Mouse (Mus musculus) intestine, embryonic 16.5 days (tissue): ENCODE results near the gene Trappc13. TPM values are rescaled to one million over a fixed set of nuclear protein-coding genes. Genes with fewer than 3 reads are reported as not detected.

ENCODE experiments used
- ATAC-seq: fragments of 200-750 bp; cut with Nextera tagmentation; 2 replicates; pipeline ENCODE4 v1.8.0; 2017; ENCODE audit warnings: moderate TSS enrichment, moderate library complexity
- H3K27ac ChIP-seq: fragments of 300-500 bp; sonication (generic); 2 replicates; pipeline ENCODE4 v1.5.1; 2014; ENCODE audit warnings: mild to moderate bottlenecking, low read length
- H3K27me3 ChIP-seq: fragments of 300-500 bp; sonication (generic); replicated peaks from 2 replicates; pipeline ENCODE4 v1.6.1; 2014; ENCODE audit warnings: low read length, control low read depth, mixed read lengths; ENCODE audit not compliant: control insufficient read depth, insufficient read depth
- H3K36me3 ChIP-seq: fragments of 300-500 bp; sonication (generic); 2 replicates; pipeline ENCODE4 v1.6.1; 2014; ENCODE audit warnings: low read length, control low read depth; ENCODE audit not compliant: control insufficient read depth, insufficient read depth
- H3K4me1 ChIP-seq: fragments of 300-500 bp; sonication (generic); 2 replicates; pipeline ENCODE4 v1.6.1; 2014; ENCODE audit warnings: low read length, control low read depth, mixed read lengths; ENCODE audit not compliant: control insufficient read depth, insufficient read depth
- H3K4me2 ChIP-seq: fragments of 300-500 bp; sonication (generic); 2 replicates; pipeline ENCODE4 v1.6.1; 2014; ENCODE audit warnings: low read depth, low read length, control low read depth
- H3K4me3 ChIP-seq: fragments of 300-500 bp; sonication (generic); 2 replicates; pipeline ENCODE4 v1.5.1; 2014; ENCODE audit warnings: mild to moderate bottlenecking, low read length
- H3K9ac ChIP-seq: fragments of 300-500 bp; sonication (generic); 2 replicates; pipeline ENCODE4 v1.6.1; 2014; ENCODE audit warnings: low read depth, low read length
- H3K9me3 ChIP-seq: fragments of 300-500 bp; sonication (generic); 2 replicates; pipeline ENCODE4 v1.6.1; 2016; ENCODE audit warnings: low read length, control low read depth; ENCODE audit not compliant: control insufficient read depth
- WGBS: fragments of 180-500 bp; shearing (Covaris S2); extraction: QIAGEN DNeasy Blood & Tissue Kit; methylation state at CpG from one replicate; pipeline ENCODE4 v1.1.7; 2014; 5-methylcytosine and 5-hydroxymethylcytosine counted together
- polyA plus RNA-seq: library from polyadenylated mRNA; unstranded; fragments of >200 nt; fragmentation: Nextera tagmentation; extraction: Ambion mirVana; gene quantifications from 2 replicates; pipeline ENCODE4 v1.2.1, GENCODE M21; 2015

The Trappc13 gene
- polyA plus RNA-seq, 1 experiment from 2014 or later, result 54.5 TPM

DNA sequence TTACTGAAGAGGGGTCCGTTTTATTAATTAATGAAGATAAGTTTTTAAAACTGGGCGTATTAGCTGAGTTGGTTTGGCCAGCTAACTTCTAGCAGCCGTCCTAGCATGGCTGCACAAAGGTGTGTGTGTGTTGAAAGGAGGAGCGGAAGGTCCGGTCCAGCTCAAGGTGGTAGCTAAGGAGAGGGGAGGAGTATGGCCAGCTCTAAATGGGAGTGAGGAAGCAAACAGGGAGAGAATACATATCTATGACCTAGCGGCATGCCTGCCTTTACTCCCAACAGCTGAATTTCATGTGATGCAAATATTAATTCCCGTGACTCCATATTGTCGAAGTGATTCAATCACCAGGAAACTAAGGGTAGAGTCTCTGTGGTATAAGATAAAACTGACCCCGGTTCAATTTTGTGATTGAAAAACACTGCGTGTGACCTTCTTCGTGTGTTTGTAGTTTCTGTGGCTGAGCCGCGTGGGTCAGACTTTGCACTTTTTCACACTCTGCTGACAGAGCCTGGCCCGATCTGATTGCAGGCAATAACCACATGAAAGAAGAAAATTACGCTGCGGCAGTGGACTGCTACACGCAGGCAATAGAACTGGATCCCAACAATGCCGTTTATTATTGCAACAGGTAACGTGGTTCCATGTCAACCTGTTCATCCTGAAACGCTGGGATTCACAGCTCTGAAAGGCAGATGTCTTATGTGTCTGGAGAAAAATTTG lies 54.4 kb downstream of the Trappc13 start:
- peaks cover 2% of the 10 kb centered on the region; the same call in 1 of the 2 replicates for H3K4me1 ChIP-seq
- peak; percentile 85 for ATAC-seq
- no peak overlapping the region; the same call in 1 of the 2 replicates for H3K4me2 ChIP-seq
- no peak overlapping the region for H3K27ac ChIP-seq
- 83% methylated on average over 20 of the region's 20 CpGs for WGBS
- H3K4me3 ChIP-seq, result no peak overlapping the region
- no peaks in the 10 kb centered on the region for H3K27me3 ChIP-seq
- no peak overlapping the region for H3K9ac ChIP-seq
- H3K9me3 ChIP-seq, result no peaks in the 10 kb centered on the region
- H3K36me3 ChIP-seq, result no peaks in the 10 kb centered on the region

DNA sequence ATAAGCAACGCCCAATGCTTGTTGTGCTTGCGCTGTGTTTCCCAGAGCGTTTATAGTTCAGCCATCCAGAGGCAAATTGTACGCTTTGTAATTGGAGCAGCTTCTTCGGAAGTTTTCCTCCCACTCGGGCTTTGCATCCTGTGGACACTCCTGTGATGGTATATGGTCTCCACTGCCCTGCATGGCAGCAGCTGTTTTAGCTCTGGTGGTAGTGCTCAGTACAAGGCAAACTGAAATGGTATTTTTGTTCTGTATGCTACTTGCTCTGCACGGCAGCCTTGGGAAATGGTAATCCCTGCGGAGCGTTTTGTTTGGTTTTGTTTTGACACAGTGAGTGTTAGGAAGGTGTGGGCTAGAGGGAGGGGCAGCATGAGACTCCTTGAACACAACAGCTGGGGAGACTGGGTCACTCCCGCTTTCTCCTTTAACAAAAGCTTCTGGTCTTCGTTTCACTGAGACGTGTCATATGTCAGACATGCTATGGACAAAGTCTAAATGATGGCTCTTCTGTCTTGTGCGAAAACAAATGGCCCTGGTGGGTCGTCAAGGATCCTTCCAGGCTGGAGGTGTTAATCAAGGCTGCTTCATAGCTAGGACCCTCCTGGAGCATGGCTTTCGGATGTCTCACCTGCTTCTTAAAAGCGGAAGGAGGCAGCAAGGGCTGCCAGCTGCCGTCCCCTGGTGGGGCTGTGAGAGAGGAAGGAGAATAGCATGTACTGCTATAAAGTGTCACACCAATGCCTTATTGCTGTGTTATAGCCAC lies 56.0 kb downstream of the Trappc13 start:
- Histone ChIP-seq H3K4me3 (no peak overlapping the region), H3K36me3 (no peaks in the 10 kb centered on the region), H3K27me3 (no peaks in the 10 kb centered on the region), H3K4me2 (peak overlapping the region; percentile 11; the same call in 1 of the 2 replicates), H3K9me3 (no peaks in the 10 kb centered on the region), H3K9ac (no peak overlapping the region), H3K4me1 (peaks cover 2% of the 10 kb centered on the region; the same call in 1 of the 2 replicates), H3K27ac (no peak overlapping the region)
- 52% methylated on average over 17 of the region's 17 CpGs for WGBS
- ATAC-seq, result peak; percentile 28; the same call in 1 of the 2 replicates

DNA sequence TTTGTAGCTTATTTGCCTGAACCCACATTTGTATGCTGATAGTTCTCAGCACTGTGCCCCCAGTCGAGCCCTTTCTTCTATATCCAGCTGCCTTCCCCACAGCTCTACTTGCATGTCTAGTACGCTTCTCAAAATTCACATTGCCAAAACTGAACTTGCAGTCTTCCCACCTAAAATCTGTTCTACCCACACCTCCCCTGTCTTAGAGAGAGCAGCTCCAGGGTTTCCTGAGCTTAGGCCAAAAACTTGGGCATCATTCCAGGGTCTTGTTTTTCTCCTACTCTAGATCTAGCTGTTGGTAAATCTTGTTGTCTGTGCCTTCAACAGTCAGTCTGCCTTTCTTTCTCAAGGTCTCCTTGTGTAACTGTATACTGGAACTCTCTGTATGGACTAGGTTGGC lies 63.4 kb downstream of the Trappc13 start:
- H3K27ac ChIP-seq, result no peak overlapping the region
- no peaks in the 10 kb centered on the region for H3K27me3 ChIP-seq
- no peak overlapping the region for H3K9ac ChIP-seq
- H3K4me3 ChIP-seq, result no peak overlapping the region
- WGBS, result 94% methylated on average over 2 of the region's 2 CpGs
- no peaks in the 10 kb centered on the region for H3K36me3 ChIP-seq
- no peak for ATAC-seq
- H3K4me2 ChIP-seq, result no peak overlapping the region
- H3K9me3 ChIP-seq, result no peaks in the 10 kb centered on the region
- no peaks in the 10 kb centered on the region for H3K4me1 ChIP-seq

DNA sequence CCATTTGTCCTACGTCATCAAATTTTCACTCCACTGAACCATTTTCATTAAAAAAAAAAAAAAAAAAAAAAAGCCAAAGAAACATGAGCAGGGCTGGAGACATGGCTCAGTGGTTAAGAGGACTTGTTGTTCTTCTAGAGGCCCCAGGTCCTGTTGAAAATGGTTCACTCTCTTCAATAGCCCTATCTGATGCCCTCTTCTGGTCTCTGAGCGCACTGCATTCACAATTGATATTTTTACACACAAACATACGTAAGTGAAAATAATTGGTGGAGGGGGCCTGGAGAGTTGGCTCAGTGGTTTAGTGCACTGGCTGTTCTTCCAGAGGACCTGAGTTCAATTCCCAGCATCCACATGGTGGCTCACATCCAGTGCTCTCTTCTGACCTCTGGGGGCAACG lies 64.5 kb downstream of the Trappc13 start:
- no peak overlapping the region for H3K27ac ChIP-seq
- no peaks in the 10 kb centered on the region for H3K27me3 ChIP-seq
- H3K9ac ChIP-seq, result no peak overlapping the region
- H3K9me3 ChIP-seq, result no peaks in the 10 kb centered on the region
- H3K36me3 ChIP-seq, result no peaks in the 10 kb centered on the region
- no peak for ATAC-seq
- H3K4me1 ChIP-seq, result no peaks in the 10 kb centered on the region
- WGBS, result 92% methylated on average over 4 of the region's 4 CpGs
- no peak overlapping the region for H3K4me3 ChIP-seq
- no peak overlapping the region for H3K4me2 ChIP-seq

DNA sequence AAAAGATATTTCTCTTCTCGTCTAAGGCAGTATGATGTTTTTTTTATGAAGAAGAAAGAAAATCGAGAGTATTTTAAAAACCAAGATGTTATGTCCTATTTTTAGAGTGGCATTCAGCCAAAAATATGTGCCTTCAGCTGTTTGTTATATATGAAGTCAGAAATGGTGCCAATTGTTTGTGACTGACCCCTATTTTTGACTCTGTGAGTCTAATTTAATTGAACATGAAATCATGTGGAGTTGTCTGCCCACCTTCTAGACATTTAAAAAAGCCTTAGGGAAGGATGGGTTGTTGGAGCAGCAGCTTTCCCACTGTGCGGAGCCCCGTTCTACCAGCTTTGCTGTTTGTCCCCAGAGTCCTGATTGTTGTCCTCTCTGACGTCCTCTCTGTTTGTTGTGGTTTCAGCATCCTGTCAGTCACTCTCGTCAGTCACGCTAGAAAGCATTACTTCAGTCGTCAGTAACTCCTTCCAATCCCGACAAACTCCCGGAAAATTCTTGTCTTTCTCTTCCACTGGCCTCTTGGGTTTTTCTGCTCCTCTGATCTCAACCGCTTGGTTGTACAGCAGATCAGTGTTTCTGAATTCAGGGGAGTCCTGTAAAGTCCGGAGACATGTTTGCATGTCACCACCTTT lies 65.9 kb downstream of the Trappc13 start:
- no peak overlapping the region for H3K4me2 ChIP-seq
- ATAC-seq, result no peak
- peaks cover 5% of the 10 kb centered on the region for H3K4me1 ChIP-seq
- H3K27ac ChIP-seq, result no peak overlapping the region
- H3K9me3 ChIP-seq, result no peaks in the 10 kb centered on the region
- 68% methylated on average over 12 of the region's 12 CpGs for WGBS
- no peaks in the 10 kb centered on the region for H3K36me3 ChIP-seq
- H3K9ac ChIP-seq, result no peak overlapping the region
- no peaks in the 10 kb centered on the region for H3K27me3 ChIP-seq
- no peak overlapping the region for H3K4me3 ChIP-seq

DNA sequence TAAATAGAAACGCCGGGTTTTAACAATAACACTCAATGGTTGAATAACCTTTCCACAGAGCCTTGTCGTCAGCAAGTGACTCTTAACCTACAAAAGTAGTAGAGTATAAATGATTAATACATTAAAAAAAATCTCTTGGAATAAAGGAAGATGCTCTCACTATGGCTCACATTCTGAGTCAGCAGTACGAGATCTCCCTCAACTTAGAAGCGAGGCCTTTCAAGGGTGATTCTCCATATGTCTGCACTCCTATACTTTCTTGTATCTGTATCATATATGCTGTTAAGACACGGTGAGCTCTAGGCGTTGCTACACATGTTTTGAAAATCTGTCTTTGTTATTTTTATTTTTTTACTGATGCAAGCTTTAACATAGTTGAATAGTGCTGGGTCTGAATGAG lies 67.7 kb downstream of the Trappc13 start:
- ATAC-seq, result no peak
- WGBS, result 47% methylated on average over 7 of the region's 7 CpGs
- peak overlapping the region; percentile 94 for H3K4me2 ChIP-seq
- H3K4me3 ChIP-seq, result peak overlapping the region; percentile 87
- no peak overlapping the region for H3K27ac ChIP-seq
- peak overlapping the region; percentile 75; the same call in 1 of the 2 replicates for H3K9ac ChIP-seq
- H3K36me3 ChIP-seq, result no peaks in the 10 kb centered on the region
- H3K9me3 ChIP-seq, result no peaks in the 10 kb centered on the region
- H3K27me3 ChIP-seq, result no peaks in the 10 kb centered on the region
- H3K4me1 ChIP-seq, result peaks cover 5% of the 10 kb centered on the region

DNA sequence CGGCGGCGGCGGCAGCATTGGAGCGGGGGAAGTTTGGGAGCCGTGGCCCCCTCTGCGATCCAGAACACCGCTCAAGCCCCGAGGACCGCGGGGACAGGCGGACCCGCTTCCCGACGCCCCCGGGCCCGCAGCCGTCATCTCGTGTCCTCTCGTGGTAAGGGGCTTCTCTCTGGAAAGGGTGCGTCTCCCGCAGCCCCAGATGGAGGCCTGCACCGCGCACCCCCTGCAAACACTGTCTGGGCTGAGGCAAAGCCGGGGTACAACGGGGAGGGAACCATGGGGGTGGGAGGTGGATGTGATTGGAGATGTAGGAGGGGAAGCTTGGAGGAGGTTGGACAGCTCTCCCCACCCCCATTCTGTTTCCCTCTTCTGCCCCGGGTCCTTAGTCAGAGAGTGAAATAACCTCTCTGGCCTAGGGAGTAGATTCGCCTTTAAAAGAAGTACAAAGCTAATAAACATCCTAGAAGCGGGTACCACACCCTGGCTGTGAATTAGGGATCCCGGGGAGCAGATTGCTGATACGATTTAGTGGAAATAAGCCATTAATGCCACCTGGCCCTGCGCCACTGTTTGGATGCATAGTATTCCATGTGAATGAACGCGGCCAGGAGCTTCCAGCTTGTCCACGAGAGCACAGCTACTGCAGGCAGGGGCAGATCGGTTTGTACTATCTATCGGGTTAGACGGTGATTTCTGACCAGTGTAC lies 68.3 kb downstream of the Trappc13 start:
- Histone ChIP-seq H3K9ac (peak overlapping the region; percentile 75), H3K4me2 (peak overlapping the region; percentile 94), H3K36me3 (no peaks in the 10 kb centered on the region), H3K27me3 (no peaks in the 10 kb centered on the region), H3K4me3 (peak overlapping the region; percentile 87), H3K4me1 (peaks cover 5% of the 10 kb centered on the region), H3K9me3 (no peaks in the 10 kb centered on the region), H3K27ac (peak overlapping the region; percentile 35)
- peak; percentile 57 for ATAC-seq
- WGBS, result 1% methylated on average over 36 of the region's 38 CpGs

DNA sequence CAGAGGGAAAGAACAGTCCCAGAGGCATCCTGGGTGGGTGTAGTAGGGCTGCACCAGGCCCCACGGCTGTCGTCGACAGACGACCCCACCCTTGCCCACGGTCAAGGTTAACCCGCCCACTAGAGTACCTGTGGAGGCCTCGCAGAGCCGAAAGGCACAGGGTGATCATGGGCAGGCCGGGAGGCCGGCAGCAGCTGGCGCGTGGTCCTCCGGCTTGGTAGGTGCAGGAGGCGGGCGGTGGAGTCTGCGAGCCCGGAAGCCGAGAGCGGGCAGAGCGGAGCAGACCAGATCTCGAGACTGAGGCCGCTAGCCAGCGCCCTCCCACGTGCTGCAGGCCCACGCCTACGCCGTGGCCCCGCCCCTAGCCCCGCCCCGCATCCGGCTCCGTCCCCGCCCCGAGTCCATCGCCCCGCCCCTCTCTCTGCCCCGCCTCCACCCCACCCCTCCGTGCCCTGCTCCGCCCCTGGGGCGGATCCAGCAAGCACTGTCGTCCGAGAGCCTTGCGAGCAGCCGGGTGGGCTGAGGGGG lies 68.9 kb downstream of the Trappc13 start, which contains the start of the genes Nln and Sgtb:
TSS of gene Nln (minus strand) at position 327 of the 528 bp plus-strand sequence.
TSS of gene Sgtb (plus strand) at position 454 of the 528 bp plus-strand sequence.
- H3K27me3 ChIP-seq, result no peaks in the 10 kb centered on the region
- no peaks in the 10 kb centered on the region for H3K36me3 ChIP-seq
- WGBS, result under 1% methylated on average over 31 of the region's 44 CpGs
- H3K9ac ChIP-seq, result peak within 1 kb of the TSS; percentile 84
- peak within 1 kb of the TSS; percentile 87 for H3K27ac ChIP-seq
- H3K4me2 ChIP-seq, result peak within 1 kb of the TSS; percentile 98
- peak; percentile 99 for ATAC-seq
- H3K4me3 ChIP-seq, result peak within 1 kb of the TSS; percentile 87
- H3K9me3 ChIP-seq, result peaks cover under 1% of the 10 kb centered on the region; the same call in 1 of the 2 replicates
- H3K4me1 ChIP-seq, result peaks cover 5% of the 10 kb centered on the region
